Mouse (Mus musculus) cerebellum, adult 11-12 months (tissue): Measurements from ENCODE around the gene Rora.

ENCODE experiments used
- DNase-seq: peaks from one replicate; pipeline ENCODE4 v3.0.0; 2022

Rora gene

GRCm38 (mm10) chr9:69327077-69327476 lies 673.5 kb downstream of the Rora start:
- DNase-seq, result no peak

GRCm38 (mm10) chr9:69327591-69327990 lies 674.0 kb downstream of the Rora start:
- no peak for DNase-seq

GRCm38 (mm10) chr9:69331790-69332189 lies 678.2 kb downstream of the Rora start:
- DNase-seq, result no peak

- no peak for DNase-seq
Measured at GRCm38 (mm10) chr9:69332802-69333568, 679.4 kb downstream of the Rora start.

GRCm38 (mm10) chr9:69333654-69334053 lies 680.1 kb downstream of the Rora start:
- no peak for DNase-seq

- DNase-seq, result no peak
Measured at GRCm38 (mm10) chr9:69334106-69334505, 680.5 kb downstream of the Rora start.

- no peak for DNase-seq
Measured at GRCm38 (mm10) chr9:69336063-69336462, 682.5 kb downstream of the Rora start.

- no peak for DNase-seq
Measured at GRCm38 (mm10) chr9:69339199-69339598, 685.6 kb downstream of the Rora start.

GRCm38 (mm10) chr9:69339829-69340228 lies 686.2 kb downstream of the Rora start:
- DNase-seq, result no peak

GRCm38 (mm10) chr9:69340421-69340820 lies 686.8 kb downstream of the Rora start:
- DNase-seq, result no peak

- DNase-seq, result no peak
Measured at GRCm38 (mm10) chr9:69343881-69344280, 690.3 kb downstream of the Rora start.

- DNase-seq, result no peak
Measured at GRCm38 (mm10) chr9:69345550-69345949, 692.0 kb downstream of the Rora start.

GRCm38 (mm10) chr9:69347796-69348195 lies 694.2 kb downstream of the Rora start:
- DNase-seq, result no peak

GRCm38 (mm10) chr9:69349537-69349936 lies 696.0 kb downstream of the Rora start:
- no peak for DNase-seq

GRCm38 (mm10) chr9:69354228-69354627 lies 700.6 kb downstream of the Rora start:
- DNase-seq, result no peak

- peak; percentile 47 for DNase-seq
Measured at GRCm38 (mm10) chr9:69357834-69358233, 704.2 kb downstream of the Rora start.

- DNase-seq, result no peak
Measured at GRCm38 (mm10) chr9:69358797-69359196, 705.2 kb downstream of the Rora start.

GRCm38 (mm10) chr9:69361951-69362445 lies 708.4 kb downstream of the Rora start:
- no peak for DNase-seq

- DNase-seq, result peak; percentile 36
Measured at GRCm38 (mm10) chr9:69362766-69363165, 709.2 kb downstream of the Rora start.

- DNase-seq, result no peak
Measured at GRCm38 (mm10) chr9:69364117-69364516, 710.5 kb downstream of the Rora start.

GRCm38 (mm10) chr9:69367055-69367454 lies 713.5 kb downstream of the Rora start:
- DNase-seq, result no peak

GRCm38 (mm10) chr9:69368071-69368470 lies 714.5 kb downstream of the Rora start:
- peak; percentile 76 for DNase-seq

- DNase-seq, result peak; percentile 48
Measured at GRCm38 (mm10) chr9:69371046-69371724, 717.6 kb downstream of the Rora start.

- no peak for DNase-seq
Measured at GRCm38 (mm10) chr9:69372871-69373270, 719.3 kb downstream of the Rora start.
